Mouse (Mus musculus) layer of hippocampus, postnatal 10 days (tissue): ENCODE measurements at regions not wholly inside any gene's neighbourhood (a gene's known extent, or its start where the extent isn't known, plus 50 kb on each side); places are given as distances from the start of the nearest gene placed in this dataset.

ENCODE experiments used
- DNase-seq, 2 experiments: peaks; one replicate each; pipeline ENCODE4 v3.0.0; 2021; ENCODE audit warnings: low spot score in 2 of 2

DNA sequence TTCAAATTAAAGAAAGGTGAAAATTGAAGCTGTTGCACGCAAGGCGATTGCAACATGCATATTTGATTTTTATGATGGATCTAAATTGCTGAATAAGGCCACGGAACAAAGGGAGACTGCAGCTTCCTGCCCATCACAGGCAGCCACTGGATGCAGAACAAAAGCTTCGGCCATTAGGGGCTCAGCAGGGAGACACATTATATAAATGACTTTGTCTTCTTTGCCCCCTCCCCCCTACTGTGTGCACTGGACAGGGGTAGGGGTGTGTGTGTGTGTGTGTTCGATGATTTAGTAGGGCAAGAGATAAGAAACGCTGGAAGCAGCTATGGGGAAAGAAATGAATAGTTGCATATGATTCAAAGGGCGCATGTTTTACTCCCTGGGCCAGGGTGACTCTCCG is 481.2 kb upstream of the Pmfbp1 start:
- no peak for DNase-seq

DNA sequence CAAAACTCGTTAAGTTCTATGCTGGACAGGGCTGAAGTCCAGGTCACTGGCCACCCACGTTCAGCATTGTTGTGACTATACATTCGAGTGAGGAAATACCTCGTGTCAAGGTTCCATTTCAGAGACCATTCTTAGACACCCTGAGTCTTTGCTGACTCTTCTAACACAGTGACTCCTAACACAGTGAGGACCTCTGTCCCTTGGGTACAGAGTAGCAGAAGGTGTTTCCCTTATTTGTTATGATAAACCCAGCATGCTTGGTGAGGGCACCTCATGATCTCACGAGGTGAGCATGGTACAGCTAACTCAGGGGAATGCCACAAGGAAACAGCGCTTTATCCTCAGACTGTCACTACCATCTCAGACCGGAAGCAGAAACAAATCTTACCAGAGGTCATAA is 480.2 kb upstream of the Pmfbp1 start:
- no peak for DNase-seq

DNA sequence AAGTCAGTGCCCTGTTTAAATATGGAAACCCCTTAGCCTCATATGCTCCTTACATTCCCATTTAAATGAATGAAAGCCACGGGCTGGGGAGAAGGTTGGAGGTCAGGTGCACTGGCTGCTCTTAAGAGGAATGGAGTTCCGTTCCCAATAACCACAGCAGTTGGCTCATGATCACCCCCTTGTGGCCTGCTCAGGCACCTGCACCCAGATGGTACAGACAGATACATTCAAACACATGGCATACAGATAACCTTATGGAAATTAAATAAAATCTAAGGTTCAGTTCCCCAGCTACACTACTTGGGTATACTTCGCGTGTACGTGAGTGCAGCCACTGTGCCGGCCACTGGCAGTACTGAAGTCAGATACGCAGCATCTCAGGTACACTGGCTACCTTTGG is 479.1 kb upstream of the Pmfbp1 start:
- peak; percentile 32 to 41 for DNase-seq

DNA sequence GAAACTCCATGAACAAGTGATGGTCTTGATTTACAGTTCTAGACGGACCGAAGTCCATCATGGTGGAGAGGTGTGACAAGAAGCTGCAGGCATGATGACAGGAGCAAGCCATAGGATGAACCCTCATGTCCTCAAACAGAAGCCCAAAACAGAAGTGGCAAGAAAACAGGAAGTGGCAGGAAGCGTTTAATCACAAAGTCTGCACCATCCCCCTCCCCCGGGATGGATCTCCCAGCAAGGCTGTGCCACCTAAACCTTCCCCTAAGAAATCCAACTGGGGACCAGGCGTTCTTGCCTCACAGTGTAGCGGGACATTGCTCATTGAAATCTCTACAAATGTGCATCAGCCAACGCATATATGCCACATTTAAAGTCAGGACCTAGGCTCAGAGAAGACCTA is 474.3 kb upstream of the Pmfbp1 start:
- no peak for DNase-seq

DNA sequence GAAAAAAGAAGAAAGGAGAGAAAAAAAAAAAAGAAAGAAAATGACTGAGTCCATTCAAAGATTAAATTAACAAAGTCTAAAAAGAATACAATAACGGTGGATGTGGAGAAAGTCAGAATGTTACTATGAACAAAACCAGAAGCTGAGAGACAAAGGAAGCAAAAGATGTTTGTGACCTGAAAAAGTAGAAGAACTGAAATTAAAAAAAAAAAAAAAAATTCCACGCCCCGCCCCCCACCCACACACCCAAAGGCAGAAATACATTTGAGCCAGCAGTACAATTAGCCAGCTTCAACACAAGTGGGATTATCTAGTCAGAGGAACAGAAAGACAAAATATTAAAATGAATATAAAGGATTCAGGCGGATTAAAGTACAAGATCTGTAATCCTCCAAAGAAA is 473.7 kb upstream of the Pmfbp1 start:
- DNase-seq = no peak

DNA sequence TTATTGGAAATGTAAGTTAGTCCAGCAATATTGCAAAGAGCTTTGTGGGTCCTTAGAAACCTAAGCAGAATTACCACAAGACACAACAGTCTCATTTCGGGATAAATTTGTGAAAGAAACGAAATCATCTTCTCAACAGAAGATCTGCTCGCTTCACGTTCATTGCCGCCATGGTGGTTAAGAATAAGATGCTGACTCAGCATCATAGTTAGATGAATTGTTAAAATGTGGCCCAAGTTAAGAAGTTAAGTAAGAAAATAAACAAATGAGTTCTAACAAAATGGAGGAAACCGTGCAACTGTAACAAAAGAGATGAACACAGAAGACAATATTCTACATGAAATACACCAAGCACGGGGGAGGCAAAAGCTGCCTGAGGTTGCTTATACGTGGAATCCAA is 465.9 kb upstream of the Pmfbp1 start:
- DNase-seq = no peak

DNA sequence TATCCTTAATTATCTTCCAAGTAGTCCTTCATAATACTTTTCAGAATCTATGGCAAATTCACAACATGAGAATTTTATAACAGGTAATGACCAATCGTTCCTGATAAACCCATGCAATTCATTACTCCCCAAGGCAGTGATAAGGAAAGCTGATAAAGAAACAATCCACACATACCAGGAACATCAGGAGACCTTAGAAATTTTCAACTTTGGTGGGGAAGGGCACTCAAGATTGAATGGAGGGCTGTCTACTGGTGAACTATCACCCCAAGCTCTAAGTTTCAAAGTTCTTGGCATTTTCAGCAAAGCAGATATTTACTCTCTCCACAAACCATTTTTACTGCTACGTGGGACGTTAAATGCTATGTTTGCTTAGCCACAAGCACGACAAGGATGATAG is 440.2 kb upstream of the Pmfbp1 start:
- DNase-seq = no peak

DNA sequence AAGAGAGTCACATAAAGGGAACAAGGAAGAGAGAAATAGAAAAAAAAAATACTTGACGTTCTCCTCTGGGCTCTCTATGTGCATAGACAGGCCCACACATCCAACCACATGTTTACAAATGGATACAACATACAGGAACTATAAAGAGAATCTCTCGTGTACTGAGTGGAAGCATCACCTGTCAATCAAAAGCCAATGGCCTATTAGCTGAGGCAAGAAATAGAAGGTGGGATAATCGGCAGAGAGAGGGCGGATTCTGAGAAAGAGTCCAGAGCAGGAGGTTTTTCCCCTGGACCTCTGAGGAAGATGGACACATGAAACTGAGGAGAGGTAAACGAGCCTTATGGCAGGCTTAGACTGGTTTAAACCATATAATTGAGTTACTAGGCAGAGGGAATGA is 434.7 kb upstream of the Pmfbp1 start:
- no peak for DNase-seq

DNA sequence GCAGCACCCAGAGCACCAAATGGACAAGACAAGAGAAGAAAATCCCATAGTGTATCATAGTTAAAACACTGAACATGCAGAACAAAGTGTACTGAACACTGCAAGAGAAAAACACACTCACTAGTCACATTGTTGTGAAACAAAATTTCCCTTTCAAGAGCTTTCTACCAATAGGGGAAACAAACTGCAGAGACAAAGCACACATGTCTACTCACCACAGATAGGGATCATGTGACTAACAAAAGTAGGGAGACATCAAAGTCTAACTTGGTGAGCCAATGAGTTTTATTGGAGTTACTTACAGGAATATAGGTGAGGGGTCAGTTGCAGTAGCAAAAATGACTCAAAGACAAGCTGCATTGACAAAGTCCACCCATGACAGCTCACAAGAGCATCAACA is 431.5 kb upstream of the Pmfbp1 start:
- DNase-seq = no peak

DNA sequence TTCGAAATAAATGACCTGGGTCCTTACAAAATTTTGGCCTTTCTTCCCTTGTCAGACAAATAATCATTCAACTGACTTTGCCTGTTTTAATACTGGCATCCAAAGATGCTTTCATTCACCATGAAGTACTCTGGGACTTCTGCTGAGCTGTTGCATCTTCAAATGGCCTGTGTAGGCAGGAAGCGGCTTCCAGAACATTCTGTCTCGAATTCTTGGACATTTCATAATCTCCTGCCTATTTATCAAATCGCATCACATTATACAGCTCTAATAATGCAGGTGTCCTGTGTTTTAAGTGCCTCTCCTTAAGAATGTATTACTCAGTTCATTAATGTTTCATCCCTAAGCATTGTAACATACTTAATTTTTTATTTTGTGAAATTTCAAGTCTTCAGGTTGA is 420.1 kb upstream of the Pmfbp1 start:
- DNase-seq = no peak

DNA sequence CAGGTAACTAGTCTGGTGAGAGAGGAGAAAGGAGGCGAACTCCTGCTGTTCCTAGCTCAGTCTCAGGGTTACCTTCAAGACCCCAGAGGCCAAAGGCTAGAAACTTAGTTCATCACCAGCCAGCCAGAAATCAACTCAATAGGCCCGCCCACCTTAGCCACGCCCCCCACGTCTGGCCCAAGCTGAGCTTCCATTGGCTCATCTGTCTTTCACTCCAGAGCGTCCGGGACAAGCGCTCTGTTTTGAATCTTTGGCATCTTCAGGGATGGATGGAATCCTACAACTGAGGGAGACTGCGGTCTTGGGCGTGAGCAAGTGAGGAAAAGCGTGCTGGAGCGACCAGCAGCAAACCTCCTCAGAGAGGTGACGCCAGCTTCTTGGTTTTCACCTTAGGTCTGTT is 418.8 kb upstream of the Pmfbp1 start:
- no peak for DNase-seq

DNA sequence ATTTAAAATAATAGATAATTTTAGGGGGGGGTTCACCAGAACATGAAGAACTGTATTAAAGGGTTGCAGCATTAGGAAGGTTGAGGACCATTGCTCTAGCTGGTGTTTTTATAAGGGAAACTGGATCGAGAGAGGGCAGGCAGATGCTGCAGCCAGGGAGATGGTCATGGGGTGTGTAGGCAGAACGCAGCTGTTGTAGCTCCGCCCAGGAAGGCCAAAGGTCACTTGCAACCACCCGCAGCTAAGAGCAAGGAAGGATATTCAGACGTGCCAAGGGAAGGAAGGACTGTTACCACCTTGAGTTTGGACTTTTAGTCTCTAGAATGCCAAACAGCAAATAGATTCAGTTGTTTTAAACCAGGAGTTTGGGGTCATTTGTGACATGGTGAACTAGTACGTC is 414.6 kb upstream of the Pmfbp1 start:
- DNase-seq = no peak

DNA sequence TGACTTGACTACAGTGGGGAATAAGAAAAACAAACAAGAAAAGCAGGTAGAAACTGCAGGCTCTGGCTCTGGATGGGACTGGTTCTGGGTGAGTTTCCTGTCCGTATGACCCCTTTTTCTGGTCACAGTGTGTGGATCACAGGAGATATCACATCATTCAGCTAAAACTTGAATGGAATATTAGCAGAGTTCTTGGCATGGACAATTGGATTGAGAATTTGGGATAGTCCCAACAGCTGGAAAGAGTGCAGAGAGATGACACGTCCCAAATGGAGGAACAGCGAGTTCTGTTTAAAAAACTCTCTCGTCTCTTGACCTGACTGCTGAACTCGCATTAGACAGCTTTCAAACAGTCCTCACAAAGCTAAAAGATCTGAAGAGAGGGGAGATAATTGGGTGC is 412.5 kb upstream of the Pmfbp1 start:
- DNase-seq = no peak

DNA sequence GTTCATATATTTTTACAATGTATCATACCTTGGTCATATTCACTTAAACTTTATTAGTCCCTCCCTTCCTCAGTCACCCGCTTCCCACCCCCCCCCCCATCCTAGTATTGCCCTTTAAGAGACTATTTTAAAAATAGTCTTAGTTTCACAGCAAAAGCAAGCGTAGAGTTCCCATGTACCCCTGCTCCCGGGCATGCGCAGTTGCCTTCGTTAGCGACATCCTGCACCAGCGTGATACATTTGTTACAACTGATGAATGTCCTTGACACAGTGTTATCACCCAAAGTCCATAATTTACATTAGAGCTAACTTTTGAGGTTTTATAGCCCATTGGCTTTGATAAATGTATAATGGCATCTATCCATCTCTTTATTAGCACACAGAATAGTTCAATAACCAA is 408.7 kb upstream of the Pmfbp1 start:
- DNase-seq = no peak

DNA sequence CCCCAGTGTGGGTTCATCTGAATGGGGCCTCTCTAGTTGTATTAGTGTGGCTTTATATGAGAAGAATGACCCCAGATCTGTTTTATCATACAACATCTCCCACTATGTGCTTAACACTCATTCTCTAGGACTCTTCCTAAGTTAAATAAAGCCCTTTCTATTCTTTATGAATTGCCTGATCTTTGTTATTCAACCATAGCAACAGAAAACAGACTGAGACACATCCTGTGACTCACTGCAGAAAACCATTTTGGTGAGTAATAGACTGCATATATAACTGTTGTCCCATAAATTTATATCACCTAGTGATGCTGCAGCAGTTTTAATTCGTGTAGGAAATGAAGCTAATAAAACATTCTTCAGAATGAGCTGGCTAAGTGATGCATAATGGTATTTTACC is 406.0 kb upstream of the Pmfbp1 start:
- no peak for DNase-seq

DNA sequence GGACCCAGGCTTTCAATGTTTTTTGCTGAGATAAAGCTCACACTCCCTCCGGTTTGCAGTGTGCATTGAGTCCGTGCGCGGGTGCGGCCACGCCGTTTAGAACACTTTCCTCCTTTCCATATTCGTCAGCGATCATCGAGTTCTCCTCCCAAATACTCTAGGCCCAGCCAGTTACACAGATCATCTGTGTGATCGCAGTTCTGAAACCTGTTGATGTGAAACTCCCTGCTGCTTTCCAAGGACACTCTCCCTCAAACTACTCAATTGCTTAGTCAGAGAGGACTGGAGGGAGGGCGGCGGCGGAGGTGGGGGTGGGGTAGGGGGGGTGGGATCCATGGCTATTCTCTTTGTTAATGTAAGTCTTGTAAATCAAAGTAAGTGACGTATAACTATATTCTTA is 394.2 kb upstream of the Pmfbp1 start:
- DNase-seq = no peak

DNA sequence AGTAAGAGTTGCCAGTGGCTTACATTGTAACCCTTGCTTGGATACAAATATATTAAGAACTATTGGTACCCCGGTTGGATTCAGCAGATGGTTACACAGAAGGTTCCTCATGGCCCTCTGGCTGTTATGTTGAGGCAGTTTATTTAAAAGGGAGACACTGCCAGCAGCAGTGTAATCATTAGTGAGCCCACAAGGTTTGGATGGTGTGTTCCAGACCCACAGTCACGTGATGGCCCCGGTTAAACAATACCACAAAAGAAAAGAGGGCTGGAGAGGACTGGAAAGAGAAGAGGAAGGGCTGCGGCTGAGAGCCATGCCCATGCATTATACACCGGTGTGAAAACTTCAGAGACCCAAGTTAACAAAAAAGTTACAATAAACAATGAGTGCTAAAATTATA is 392.4 kb upstream of the Pmfbp1 start:
- peak in 1 of 2 experiments; percentile 15 for DNase-seq

DNA sequence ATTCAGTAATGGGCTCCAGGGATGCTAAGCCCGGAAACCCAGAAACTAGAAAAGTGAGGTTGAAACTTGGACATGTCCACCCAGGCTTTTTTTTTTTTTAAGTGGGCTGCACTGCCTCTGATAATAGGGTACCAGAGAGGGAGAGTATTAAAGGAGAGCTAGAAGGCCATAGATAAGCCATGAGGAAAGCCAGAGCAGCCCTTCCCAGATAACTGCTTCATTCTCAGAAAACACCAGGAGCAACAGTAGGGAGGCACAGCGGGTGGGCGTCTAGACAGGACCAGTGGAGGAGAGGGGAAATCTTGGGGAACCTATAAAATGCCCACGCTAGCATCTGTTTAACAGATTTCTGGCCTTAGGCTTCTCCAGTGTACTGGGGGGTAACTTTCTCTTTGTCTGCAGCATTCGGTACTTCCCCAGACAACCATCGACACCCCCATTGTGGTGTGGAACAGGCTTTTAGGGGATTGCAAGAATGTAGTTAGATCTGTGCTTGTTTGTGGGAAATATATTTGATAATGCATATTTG is 389.0 kb upstream of the Pmfbp1 start:
- DNase-seq = no peak

DNA sequence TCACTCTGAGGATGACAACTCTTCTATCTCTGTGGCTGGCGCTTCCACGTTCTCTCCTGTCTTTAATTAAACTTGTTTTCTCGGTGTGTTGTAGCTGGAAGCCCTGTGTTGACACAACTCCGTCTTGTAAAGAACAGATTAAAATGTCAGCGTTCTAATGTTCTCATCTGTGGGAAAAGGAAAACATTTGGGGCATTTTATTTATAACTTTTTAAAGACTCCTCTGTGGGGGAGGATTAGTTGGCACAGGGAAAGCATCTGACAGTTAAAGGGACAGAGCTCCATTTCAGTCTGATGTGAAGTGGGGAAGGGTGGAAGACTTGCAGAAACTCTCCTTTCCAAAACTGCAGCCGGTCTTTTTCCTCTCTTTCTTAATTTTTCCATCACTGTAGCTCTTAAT is 388.1 kb upstream of the Pmfbp1 start:
- no peak for DNase-seq

DNA sequence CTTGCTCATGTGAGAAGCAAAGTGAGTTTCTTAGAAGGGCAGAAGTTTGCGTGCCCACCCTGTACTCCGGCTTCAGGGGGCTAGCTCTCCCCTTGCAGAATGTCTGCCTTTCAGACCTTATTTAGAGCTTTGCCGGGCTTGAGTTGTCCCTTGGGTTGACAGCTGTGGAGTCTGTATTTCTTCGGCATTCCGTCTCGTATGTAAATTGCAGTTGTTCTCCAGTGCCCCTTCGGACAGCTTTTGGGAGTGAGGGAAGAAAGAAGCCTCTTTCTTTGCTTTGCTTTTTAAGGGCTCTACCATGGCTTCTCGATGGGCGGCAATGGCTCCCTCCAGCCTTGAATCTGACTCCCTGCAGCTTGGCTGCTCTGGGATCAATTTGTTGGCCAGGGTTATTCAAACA is 386.9 kb upstream of the Pmfbp1 start:
- DNase-seq = no peak

DNA sequence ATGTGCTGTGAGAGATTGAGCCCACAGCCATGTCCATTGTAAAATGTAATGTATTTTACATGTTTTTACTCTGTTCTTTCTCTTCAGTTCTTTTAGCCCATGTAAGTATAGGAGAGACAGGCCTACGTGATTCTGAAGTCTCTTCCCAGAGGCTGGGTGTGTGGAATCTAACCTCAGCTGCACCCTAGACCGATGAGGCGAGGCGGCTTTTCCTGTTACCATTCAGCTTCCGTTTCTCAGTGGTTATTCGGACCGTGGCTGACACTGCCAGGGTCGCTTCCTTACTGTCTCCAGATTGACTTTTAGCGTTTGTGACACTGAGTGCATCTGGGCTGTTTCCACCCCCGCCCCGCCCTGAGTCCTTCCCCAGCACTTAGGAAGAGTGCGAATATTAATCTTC is 386.1 kb upstream of the Pmfbp1 start:
- no peak for DNase-seq

DNA sequence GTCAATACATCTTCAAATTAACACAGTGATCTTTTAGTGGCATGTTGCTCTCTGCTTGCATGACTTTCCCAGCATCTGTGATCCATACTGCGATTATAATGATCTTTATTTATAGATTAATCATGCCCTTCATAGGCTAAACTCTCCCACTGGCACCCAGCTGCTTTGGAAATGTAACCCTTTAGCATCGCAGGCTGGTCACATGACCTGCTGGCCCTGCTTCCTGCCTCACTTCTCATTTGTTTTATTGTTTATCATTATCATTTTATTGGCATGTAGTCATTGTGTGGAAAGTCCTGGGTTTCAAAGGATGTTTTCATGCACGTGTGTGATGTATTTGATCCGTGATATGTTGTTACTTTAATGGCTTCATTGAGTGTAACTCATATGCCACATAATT is 384.4 kb upstream of the Pmfbp1 start:
- no peak for DNase-seq

DNA sequence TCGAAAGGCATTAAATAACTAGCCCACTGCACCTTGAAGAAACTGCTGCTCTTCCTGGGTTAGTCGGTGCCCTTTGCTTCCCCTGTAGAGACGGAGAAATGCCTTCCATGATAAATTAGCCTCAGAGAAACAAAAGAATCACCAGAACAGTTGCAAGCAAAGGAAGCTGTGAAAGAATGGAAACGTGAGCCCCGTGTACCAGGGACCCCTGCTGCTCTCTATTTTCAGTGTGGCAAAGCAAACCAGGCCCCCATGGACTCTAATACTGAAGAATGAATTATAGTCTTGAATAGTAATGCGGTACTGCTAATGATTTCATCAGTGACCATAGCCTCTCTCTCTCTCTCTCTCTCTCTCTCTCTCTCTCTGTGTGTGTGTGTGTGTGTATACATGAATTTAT is 372.1 kb upstream of the Pmfbp1 start:
- DNase-seq = no peak

DNA sequence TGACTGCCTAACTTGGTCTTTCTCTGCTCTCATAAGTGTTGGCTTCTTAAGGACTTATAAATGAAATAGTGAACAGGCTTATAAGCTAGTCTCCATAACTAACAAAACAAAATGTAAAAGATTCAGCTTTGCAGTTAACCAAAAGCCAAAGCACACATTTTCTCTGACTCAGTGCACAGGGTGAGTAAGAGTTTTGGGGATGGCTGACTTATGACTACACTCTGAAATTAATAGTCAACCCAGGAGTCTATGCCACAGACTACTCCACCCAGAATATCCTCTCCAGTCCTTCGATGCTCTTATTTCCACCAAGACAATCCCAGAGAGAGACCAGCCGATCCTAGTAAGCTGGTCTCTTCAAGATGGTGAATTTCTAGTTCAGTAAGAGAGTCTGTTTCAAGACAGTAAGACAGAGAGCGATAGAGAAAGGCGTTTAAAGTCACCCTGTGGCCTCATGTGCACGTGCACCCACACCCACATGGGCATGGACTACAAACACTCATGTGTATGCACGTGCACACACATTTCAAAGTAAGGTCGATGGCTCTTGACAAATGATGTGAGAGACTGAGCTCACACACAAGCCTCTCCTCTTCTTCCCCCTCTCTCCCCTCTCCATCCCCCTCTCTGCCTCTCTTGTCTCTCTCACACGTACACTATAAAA is 351.2 kb upstream of the Pmfbp1 start:
- DNase-seq = no peak
